Mouse (Mus musculus): ENCODE data around the gene Gm20388. TPM values are rescaled to one million over a fixed set of nuclear protein-coding genes. Genes with fewer than 3 reads are reported as not detected.

Gm20388 gene
- polyA plus RNA-seq, 1 experiment from 2014 or later = not detected

- 0 out of 2 replicates have a peak overlapping the region, but pooled peaks have one; percentile 47 for H3K27ac ChIP-seq (ENCODE audit: low read depth, low read length)
Observed at GRCm38 (mm10) chr8:119885612-119886011, 25.0 kb upstream of the Gm20388 start.

GRCm38 (mm10) chr8:119887130-119887529 is 23.5 kb upstream of the Gm20388 start:
- Histone ChIP-seq H3K4me3 (ENCODE audit: low read length) (no peak overlapping the region), H3K27ac (ENCODE audit: low read depth, low read length) (no peak overlapping the region), H3K9me3 (ENCODE audit: control insufficient read depth, low read length) (no peaks in the 10 kb centered on the region), H3K9ac (ENCODE audit: low read depth, low read length) (no peak overlapping the region), H3K27me3 (ENCODE audit: control insufficient read depth, insufficient read depth, low read length) (no peaks in the 10 kb centered on the region), H3K4me2 (replicated peaks; ENCODE audit: low read depth, low read length) (no peak overlapping the region), H3K36me3 (ENCODE audit: control insufficient read depth, insufficient read depth, low read length) (no peaks in the 10 kb centered on the region), H3K4me1 (ENCODE audit: control insufficient read depth, insufficient read depth, low read length) (no peaks in the 10 kb centered on the region)
- 95% methylated on average over 3 of the region's 3 CpGs for WGBS
- no peak; the same call in 1 of the 2 replicates for ATAC-seq (ENCODE audit: low FRiP score, low TSS enrichment)

More at GRCm38 (mm10) chr8:119885612-119886011, 25.0 kb upstream of the Gm20388 start:
- WGBS = 35% methylated on average over 3 of the region's 3 CpGs
- Histone ChIP-seq H3K27me3 (ENCODE audit: control insufficient read depth, insufficient read depth, low read length) (no peaks in the 10 kb centered on the region), H3K9ac (ENCODE audit: low read depth, low read length) (no peak overlapping the region), H3K4me2 (replicated peaks; ENCODE audit: low read depth, low read length) (no peak overlapping the region), H3K9me3 (ENCODE audit: control insufficient read depth, low read length) (no peaks in the 10 kb centered on the region), H3K36me3 (ENCODE audit: control insufficient read depth, insufficient read depth, low read length) (no peaks in the 10 kb centered on the region), H3K4me3 (ENCODE audit: low read length) (no peak overlapping the region), H3K4me1 (ENCODE audit: control insufficient read depth, insufficient read depth, low read length) (no peaks in the 10 kb centered on the region)
- ATAC-seq (ENCODE audit: low FRiP score, low TSS enrichment) = peak; percentile 45; the same call in 1 of the 2 replicates

GRCm38 (mm10) chr8:119888012-119888411 is 22.6 kb upstream of the Gm20388 start:
- no peak overlapping the region for H3K4me2 ChIP-seq (replicated peaks; ENCODE audit: low read depth, low read length)
- no peak overlapping the region for H3K27ac ChIP-seq (ENCODE audit: low read depth, low read length)
- H3K36me3 ChIP-seq (ENCODE audit: control insufficient read depth, insufficient read depth, low read length) = no peaks in the 10 kb centered on the region
- ATAC-seq (ENCODE audit: low FRiP score, low TSS enrichment) = no peak
- H3K9me3 ChIP-seq (ENCODE audit: control insufficient read depth, low read length) = no peaks in the 10 kb centered on the region
- no peaks in the 10 kb centered on the region for H3K27me3 ChIP-seq (ENCODE audit: control insufficient read depth, insufficient read depth, low read length)
- H3K4me3 ChIP-seq (ENCODE audit: low read length) = no peak overlapping the region
- H3K4me1 ChIP-seq (ENCODE audit: control insufficient read depth, insufficient read depth, low read length) = no peaks in the 10 kb centered on the region
- 68% methylated on average over 4 of the region's 4 CpGs for WGBS
- no peak overlapping the region for H3K9ac ChIP-seq (ENCODE audit: low read depth, low read length)

- H3K27ac ChIP-seq (ENCODE audit: low read depth, low read length) = no peak overlapping the region
- no peaks in the 10 kb centered on the region for H3K36me3 ChIP-seq (ENCODE audit: control insufficient read depth, insufficient read depth, low read length)
- no peak overlapping the region for H3K4me3 ChIP-seq (ENCODE audit: low read length)
- H3K4me1 ChIP-seq (ENCODE audit: control insufficient read depth, insufficient read depth, low read length) = peaks cover 2% of the 10 kb centered on the region; the same call in 1 of the 2 replicates
- 76% methylated on average over 4 of the region's 4 CpGs for WGBS
- no peaks in the 10 kb centered on the region for H3K9me3 ChIP-seq (ENCODE audit: control insufficient read depth, low read length)
- no peak overlapping the region for H3K9ac ChIP-seq (ENCODE audit: low read depth, low read length)
- ATAC-seq (ENCODE audit: low FRiP score, low TSS enrichment) = peak; percentile 72
- 0 out of 2 replicates have a peak, but pooled peaks cover 10% of the 10 kb centered on the region for H3K27me3 ChIP-seq (ENCODE audit: control insufficient read depth, insufficient read depth, low read length)
- no peak overlapping the region for H3K4me2 ChIP-seq (replicated peaks; ENCODE audit: low read depth, low read length)
Observed at GRCm38 (mm10) chr8:119897069-119897468, 13.6 kb upstream of the Gm20388 start.

GRCm38 (mm10) chr8:119897933-119898332 is 12.7 kb upstream of the Gm20388 start:
- 0 out of 2 replicates have a peak, but pooled peaks cover 10% of the 10 kb centered on the region for H3K27me3 ChIP-seq (ENCODE audit: control insufficient read depth, insufficient read depth, low read length)
- H3K9ac ChIP-seq (ENCODE audit: low read depth, low read length) = no peak overlapping the region
- 22% methylated on average over 13 of the region's 13 CpGs for WGBS
- no peak overlapping the region for H3K4me2 ChIP-seq (replicated peaks; ENCODE audit: low read depth, low read length)
- H3K4me3 ChIP-seq (ENCODE audit: low read length) = no peak overlapping the region
- H3K27ac ChIP-seq (ENCODE audit: low read depth, low read length) = no peak overlapping the region
- 0 out of 2 replicates have a peak, but pooled peaks have one; percentile 46 for ATAC-seq (ENCODE audit: low FRiP score, low TSS enrichment)
- H3K4me1 ChIP-seq (ENCODE audit: control insufficient read depth, insufficient read depth, low read length) = peaks cover 2% of the 10 kb centered on the region; the same call in 1 of the 2 replicates
- no peaks in the 10 kb centered on the region for H3K36me3 ChIP-seq (ENCODE audit: control insufficient read depth, insufficient read depth, low read length)
- H3K9me3 ChIP-seq (ENCODE audit: control insufficient read depth, low read length) = no peaks in the 10 kb centered on the region

- H3K27me3 ChIP-seq (ENCODE audit: control insufficient read depth, insufficient read depth, low read length) = 0 out of 2 replicates have a peak, but pooled peaks cover 10% of the 10 kb centered on the region
- no peak overlapping the region for H3K4me3 ChIP-seq (ENCODE audit: low read length)
- H3K27ac ChIP-seq (ENCODE audit: low read depth, low read length) = no peak overlapping the region
- 67% methylated on average over 3 of the region's 3 CpGs for WGBS
- no peak overlapping the region for H3K9ac ChIP-seq (ENCODE audit: low read depth, low read length)
- no peaks in the 10 kb centered on the region for H3K36me3 ChIP-seq (ENCODE audit: control insufficient read depth, insufficient read depth, low read length)
- H3K4me2 ChIP-seq (replicated peaks; ENCODE audit: low read depth, low read length) = no peak overlapping the region
- no peak for ATAC-seq (ENCODE audit: low FRiP score, low TSS enrichment)
- H3K9me3 ChIP-seq (ENCODE audit: control insufficient read depth, low read length) = no peaks in the 10 kb centered on the region
- peaks cover 2% of the 10 kb centered on the region; the same call in 1 of the 2 replicates for H3K4me1 ChIP-seq (ENCODE audit: control insufficient read depth, insufficient read depth, low read length)
Observed at GRCm38 (mm10) chr8:119901349-119901748, 9.3 kb upstream of the Gm20388 start.

GRCm38 (mm10) chr8:119901952-119902351 is 8.7 kb upstream of the Gm20388 start:
- Histone ChIP-seq H3K4me1 (ENCODE audit: control insufficient read depth, insufficient read depth, low read length) (peaks cover 2% of the 10 kb centered on the region; the same call in 1 of the 2 replicates), H3K9ac (ENCODE audit: low read depth, low read length) (no peak overlapping the region), H3K27me3 (ENCODE audit: control insufficient read depth, insufficient read depth, low read length) (0 out of 2 replicates have a peak, but pooled peaks cover 10% of the 10 kb centered on the region), H3K36me3 (ENCODE audit: control insufficient read depth, insufficient read depth, low read length) (no peaks in the 10 kb centered on the region), H3K9me3 (ENCODE audit: control insufficient read depth, low read length) (no peaks in the 10 kb centered on the region), H3K27ac (ENCODE audit: low read depth, low read length) (no peak overlapping the region), H3K4me3 (ENCODE audit: low read length) (no peak overlapping the region), H3K4me2 (replicated peaks; ENCODE audit: low read depth, low read length) (0 out of 2 replicates have a peak overlapping the region, but pooled peaks have one; percentile 3)
- no peak for ATAC-seq (ENCODE audit: low FRiP score, low TSS enrichment)
- WGBS = 68% methylated on average over 8 of the region's 8 CpGs

GRCm38 (mm10) chr8:119904323-119904911 is 6.2 kb upstream of the Gm20388 start:
- H3K4me3 ChIP-seq (ENCODE audit: low read length) = no peak overlapping the region
- H3K4me1 ChIP-seq (ENCODE audit: control insufficient read depth, insufficient read depth, low read length) = no peaks in the 10 kb centered on the region
- 43% methylated on average over 12 of the region's 12 CpGs for WGBS
- no peak overlapping the region for H3K4me2 ChIP-seq (replicated peaks; ENCODE audit: low read depth, low read length)
- no peaks in the 10 kb centered on the region for H3K27me3 ChIP-seq (ENCODE audit: control insufficient read depth, insufficient read depth, low read length)
- no peaks in the 10 kb centered on the region for H3K36me3 ChIP-seq (ENCODE audit: control insufficient read depth, insufficient read depth, low read length)
- H3K9me3 ChIP-seq (ENCODE audit: control insufficient read depth, low read length) = no peaks in the 10 kb centered on the region
- no peak overlapping the region for H3K27ac ChIP-seq (ENCODE audit: low read depth, low read length)
- ATAC-seq (ENCODE audit: low FRiP score, low TSS enrichment) = no peak
- no peak overlapping the region for H3K9ac ChIP-seq (ENCODE audit: low read depth, low read length)

GRCm38 (mm10) chr8:119909944-119910546 is 596 bp upstream of the Gm20388 start, which contains the start of gene Usp10:
Gene Usp10 (plus strand): TSS chr8:119910360.
- Histone ChIP-seq H3K4me2 (replicated peaks; ENCODE audit: low read depth, low read length) (peak within 1 kb of the TSS; percentile 80), H3K27ac (ENCODE audit: low read depth, low read length) (peak within 1 kb of the TSS; percentile 83), H3K9ac (ENCODE audit: low read depth, low read length) (peak within 1 kb of the TSS; percentile 85), H3K9me3 (ENCODE audit: control insufficient read depth, low read length) (no peaks in the 10 kb centered on the region), H3K4me3 (ENCODE audit: low read length) (peak within 1 kb of the TSS; percentile 75), H3K36me3 (ENCODE audit: control insufficient read depth, insufficient read depth, low read length) (no peaks in the 10 kb centered on the region), H3K27me3 (ENCODE audit: control insufficient read depth, insufficient read depth, low read length) (no peaks in the 10 kb centered on the region), H3K4me1 (ENCODE audit: control insufficient read depth, insufficient read depth, low read length) (peaks cover 31% of the 10 kb centered on the region)
- no peak for ATAC-seq (ENCODE audit: low FRiP score, low TSS enrichment)
- 29% methylated on average over 13 of the region's 13 CpGs for WGBS
